Mouse (Mus musculus): ENCODE data around the gene Ranbp3. TPM values are rescaled to one million over a fixed set of nuclear protein-coding genes. Genes with fewer than 3 reads are reported as not detected.

Ranbp3 gene
- polyA plus RNA-seq, 1 experiment = 98.4 TPM

DNA sequence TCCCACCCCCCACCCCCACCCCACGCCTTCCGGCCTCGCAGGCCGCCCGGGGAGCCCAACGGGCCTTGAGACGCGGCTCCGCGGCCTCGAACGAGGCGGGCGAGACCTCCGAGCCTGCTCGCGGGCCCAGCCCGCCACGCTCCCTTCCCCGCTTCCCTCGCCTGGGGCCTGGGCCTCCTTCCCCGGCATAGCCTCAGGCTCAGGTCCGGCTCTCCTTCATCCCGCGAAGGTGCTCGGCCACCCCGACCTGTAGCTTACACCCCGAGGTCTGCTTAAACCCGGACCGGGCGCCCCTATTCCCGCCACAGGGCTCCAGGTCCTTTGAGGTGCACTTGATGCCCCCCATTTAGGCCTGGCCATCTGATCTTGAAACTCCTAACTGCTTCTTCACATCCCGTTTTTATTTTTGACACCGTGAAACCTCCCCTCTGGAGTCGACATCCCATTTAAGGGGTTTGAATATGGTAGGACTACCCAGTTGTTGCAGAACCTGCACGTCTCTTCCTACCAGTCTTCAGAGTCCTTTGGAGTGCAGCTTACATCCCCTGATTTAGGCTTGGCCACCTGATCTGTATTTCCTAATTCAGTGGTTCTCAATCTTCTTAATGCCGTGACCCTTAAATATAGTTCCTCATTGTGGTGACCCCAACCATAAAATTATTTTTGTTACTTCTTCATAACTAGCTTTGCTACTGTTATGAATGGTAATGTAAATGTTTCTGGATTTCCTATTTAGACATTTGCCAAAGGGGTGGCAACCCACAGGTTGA is 738 bp downstream of the Ranbp3 start:
- no peaks in the 10 kb centered on the region for H3K27me3 ChIP-seq (ENCODE audit: control insufficient read depth, insufficient read depth, low read length)
- peak overlapping the region; percentile 94 for H3K4me3 ChIP-seq (ENCODE audit: control insufficient read depth, low read depth, low read length)
- TF ChIP-seq POLR2A (IDR thresholded peaks at IDR 0.05; ENCODE audit: control insufficient read depth, low read depth, low read length) (no peak), CTCF (IDR thresholded peaks at IDR 0.05; ENCODE audit: control insufficient read depth, insufficient read depth, insufficient replicate concordance, low read depth, low read length) (0 out of 2 replicates have a peak, but pooled peaks have one; percentile 1)
- H3K4me1 ChIP-seq (ENCODE audit: control insufficient read depth, insufficient read depth, low read length) = peaks cover 5% of the 10 kb centered on the region
- no peaks in the 10 kb centered on the region for H3K36me3 ChIP-seq (ENCODE audit: control insufficient read depth, insufficient read depth, low read length)
- peak overlapping the region; percentile 92 for H3K27ac ChIP-seq (ENCODE audit: control insufficient read depth, insufficient read depth, low read depth, low read length)

DNA sequence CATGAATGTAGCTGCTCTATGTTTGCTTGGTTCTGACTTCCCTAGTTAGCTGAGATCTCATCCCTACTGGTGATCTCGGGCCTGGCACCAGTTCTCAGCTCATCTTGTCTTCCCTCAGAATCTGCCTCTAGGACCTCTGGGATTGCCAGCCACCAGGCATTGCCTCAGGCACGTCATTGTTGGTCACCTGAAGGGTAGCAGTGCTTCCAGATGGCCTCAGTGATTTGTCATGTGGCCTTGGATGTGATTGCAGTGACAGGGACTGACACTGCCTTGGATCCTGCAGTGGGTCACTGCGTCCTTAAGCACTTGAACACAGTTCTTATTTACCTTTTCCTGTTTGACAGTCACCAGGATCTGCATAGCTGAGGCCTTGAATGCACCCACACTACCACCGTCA is 8.7 kb downstream of the Ranbp3 start:
- H3K4me1 ChIP-seq (ENCODE audit: control insufficient read depth, insufficient read depth, low read length) = no peaks in the 10 kb centered on the region
- no peaks in the 10 kb centered on the region for H3K27me3 ChIP-seq (ENCODE audit: control insufficient read depth, insufficient read depth, low read length)
- TF ChIP-seq POLR2A (IDR thresholded peaks at IDR 0.05; ENCODE audit: control insufficient read depth, low read depth, low read length) (no peak), CTCF (IDR thresholded peaks at IDR 0.05; ENCODE audit: control insufficient read depth, insufficient read depth, insufficient replicate concordance, low read depth, low read length) (no peak)
- H3K36me3 ChIP-seq (ENCODE audit: control insufficient read depth, insufficient read depth, low read length) = no peaks in the 10 kb centered on the region; the same call in none of the 2 replicates
- H3K4me3 ChIP-seq (ENCODE audit: control insufficient read depth, low read depth, low read length) = peak overlapping the region; percentile 16; the same call in 1 of the 2 replicates
- H3K27ac ChIP-seq (ENCODE audit: control insufficient read depth, insufficient read depth, low read depth, low read length) = no peak overlapping the region

DNA sequence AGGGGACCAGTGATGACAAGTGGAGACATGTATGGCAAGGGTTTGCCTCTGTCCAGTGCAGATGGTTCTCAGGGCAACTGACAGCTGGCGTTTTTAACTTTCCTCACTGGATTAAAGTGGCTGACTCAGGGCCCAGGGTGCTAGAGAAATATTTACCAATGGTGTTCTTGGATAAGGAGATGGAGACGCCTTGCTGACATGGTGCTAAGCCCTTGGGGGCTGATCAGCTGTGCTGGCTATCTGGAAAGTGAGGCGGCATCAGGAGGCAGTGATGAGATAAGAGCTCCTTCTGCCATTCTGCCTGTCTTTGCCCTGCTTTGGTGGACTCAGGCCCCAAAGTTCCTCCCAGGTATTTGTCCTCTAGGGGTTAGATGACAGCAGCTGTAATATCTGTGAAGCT is 9.8 kb downstream of the Ranbp3 start:
- H3K36me3 ChIP-seq (ENCODE audit: control insufficient read depth, insufficient read depth, low read length) = no peaks in the 10 kb centered on the region; the same call in none of the 2 replicates
- TF ChIP-seq POLR2A (IDR thresholded peaks at IDR 0.05; ENCODE audit: control insufficient read depth, low read depth, low read length) = no peak
- no peak for TF ChIP-seq CTCF (IDR thresholded peaks at IDR 0.05; ENCODE audit: control insufficient read depth, insufficient read depth, insufficient replicate concordance, low read depth, low read length)
- no peaks in the 10 kb centered on the region for H3K4me1 ChIP-seq (ENCODE audit: control insufficient read depth, insufficient read depth, low read length)
- no peaks in the 10 kb centered on the region for H3K27me3 ChIP-seq (ENCODE audit: control insufficient read depth, insufficient read depth, low read length)
- peak overlapping the region; percentile 16 for H3K4me3 ChIP-seq (ENCODE audit: control insufficient read depth, low read depth, low read length)
- H3K27ac ChIP-seq (ENCODE audit: control insufficient read depth, insufficient read depth, low read depth, low read length) = no peak overlapping the region

DNA sequence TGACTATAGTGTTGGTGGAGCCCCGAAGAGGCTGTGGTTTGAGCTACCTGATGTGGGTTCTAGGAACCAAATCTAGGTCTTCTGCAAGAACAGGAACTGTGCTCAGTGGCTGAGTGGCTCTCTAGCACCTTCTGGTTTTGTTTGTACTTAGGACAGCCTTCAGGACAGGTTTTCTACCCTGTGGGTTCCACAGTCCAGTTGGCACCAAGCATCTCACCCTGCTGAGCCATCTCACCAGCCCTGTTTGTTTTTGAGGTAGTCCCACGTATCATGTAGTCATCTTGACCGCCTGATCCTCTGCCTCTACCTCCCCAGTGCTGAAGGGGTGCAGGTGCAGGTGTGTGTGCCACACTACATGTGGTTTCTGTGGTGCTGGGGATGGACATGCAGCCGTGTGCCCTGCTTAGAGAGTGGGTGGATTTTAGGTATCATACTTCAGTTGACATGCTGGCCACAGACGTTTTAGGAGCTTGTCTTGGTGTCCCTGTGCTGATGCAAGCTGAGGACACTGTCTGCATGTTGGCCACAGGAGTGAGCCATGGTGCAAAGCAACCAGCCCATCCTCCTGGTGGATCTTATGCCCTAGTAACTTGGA is 10.5 kb downstream of the Ranbp3 start:
- Histone ChIP-seq H3K27ac (ENCODE audit: control insufficient read depth, insufficient read depth, low read depth, low read length) (no peak overlapping the region), H3K27me3 (ENCODE audit: control insufficient read depth, insufficient read depth, low read length) (no peaks in the 10 kb centered on the region), H3K4me1 (ENCODE audit: control insufficient read depth, insufficient read depth, low read length) (no peaks in the 10 kb centered on the region), H3K4me3 (ENCODE audit: control insufficient read depth, low read depth, low read length) (no peak overlapping the region), H3K36me3 (ENCODE audit: control insufficient read depth, insufficient read depth, low read length) (no peaks in the 10 kb centered on the region; the same call in none of the 2 replicates)
- TF ChIP-seq POLR2A (IDR thresholded peaks at IDR 0.05; ENCODE audit: control insufficient read depth, low read depth, low read length) (no peak), CTCF (IDR thresholded peaks at IDR 0.05; ENCODE audit: control insufficient read depth, insufficient read depth, insufficient replicate concordance, low read depth, low read length) (no peak)

DNA sequence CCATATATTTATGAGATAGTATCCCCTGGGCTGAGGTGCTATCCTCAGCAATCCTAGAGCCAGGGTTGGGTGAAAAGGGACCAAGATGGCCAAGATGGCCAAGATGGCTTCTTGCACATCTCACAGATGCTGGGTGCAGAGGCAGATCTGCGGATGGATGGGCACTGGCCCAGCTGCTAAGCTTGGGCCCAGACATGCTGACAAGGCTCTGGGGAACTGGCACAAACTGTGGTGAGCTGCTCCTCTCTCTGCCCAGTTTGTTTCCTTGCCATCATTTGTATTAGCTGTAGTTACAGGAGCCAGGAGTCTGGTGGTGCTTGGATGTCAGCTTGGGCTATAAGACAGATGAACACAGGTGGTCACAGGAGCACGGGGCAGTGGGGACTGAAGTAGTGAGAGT is 11.6 kb downstream of the Ranbp3 start:
- Histone ChIP-seq H3K4me3 (ENCODE audit: control insufficient read depth, low read depth, low read length) (no peak overlapping the region), H3K27ac (ENCODE audit: control insufficient read depth, insufficient read depth, low read depth, low read length) (no peak overlapping the region), H3K36me3 (ENCODE audit: control insufficient read depth, insufficient read depth, low read length) (no peaks in the 10 kb centered on the region; the same call in none of the 2 replicates), H3K4me1 (ENCODE audit: control insufficient read depth, insufficient read depth, low read length) (no peaks in the 10 kb centered on the region), H3K27me3 (ENCODE audit: control insufficient read depth, insufficient read depth, low read length) (no peaks in the 10 kb centered on the region)
- no peak for TF ChIP-seq CTCF (IDR thresholded peaks at IDR 0.05; ENCODE audit: control insufficient read depth, insufficient read depth, insufficient replicate concordance, low read depth, low read length)
- no peak for TF ChIP-seq POLR2A (IDR thresholded peaks at IDR 0.05; ENCODE audit: control insufficient read depth, low read depth, low read length)

DNA sequence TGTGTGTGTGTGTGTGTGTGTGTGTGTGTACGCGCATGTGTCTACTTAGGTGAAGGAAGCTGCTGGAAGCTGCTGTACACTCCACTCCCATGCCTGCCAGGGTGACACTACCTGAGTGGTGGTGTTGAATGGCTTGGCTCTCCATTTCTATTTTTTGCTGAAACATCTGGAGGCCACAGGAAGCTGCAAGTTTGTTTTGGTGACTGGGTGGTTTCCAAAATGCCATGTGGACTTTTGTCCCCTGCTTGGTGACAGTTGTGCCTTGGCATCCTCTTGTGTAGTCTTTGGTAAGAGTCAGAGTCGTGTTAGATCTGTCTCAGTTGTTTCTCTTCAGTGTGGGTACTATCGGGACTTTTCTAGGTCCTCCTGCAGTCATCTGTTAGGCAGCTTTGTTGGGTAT is 13.7 kb downstream of the Ranbp3 start:
- Histone ChIP-seq H3K27me3 (ENCODE audit: control insufficient read depth, insufficient read depth, low read length) (no peaks in the 10 kb centered on the region), H3K4me3 (ENCODE audit: control insufficient read depth, low read depth, low read length) (peak overlapping the region; percentile 60), H3K36me3 (ENCODE audit: control insufficient read depth, insufficient read depth, low read length) (no peaks in the 10 kb centered on the region; the same call in none of the 2 replicates), H3K4me1 (ENCODE audit: control insufficient read depth, insufficient read depth, low read length) (no peaks in the 10 kb centered on the region), H3K27ac (ENCODE audit: control insufficient read depth, insufficient read depth, low read depth, low read length) (no peak overlapping the region)
- TF ChIP-seq POLR2A (IDR thresholded peaks at IDR 0.05; ENCODE audit: control insufficient read depth, low read depth, low read length) (no peak), CTCF (IDR thresholded peaks at IDR 0.05; ENCODE audit: control insufficient read depth, insufficient read depth, insufficient replicate concordance, low read depth, low read length) (no peak)

DNA sequence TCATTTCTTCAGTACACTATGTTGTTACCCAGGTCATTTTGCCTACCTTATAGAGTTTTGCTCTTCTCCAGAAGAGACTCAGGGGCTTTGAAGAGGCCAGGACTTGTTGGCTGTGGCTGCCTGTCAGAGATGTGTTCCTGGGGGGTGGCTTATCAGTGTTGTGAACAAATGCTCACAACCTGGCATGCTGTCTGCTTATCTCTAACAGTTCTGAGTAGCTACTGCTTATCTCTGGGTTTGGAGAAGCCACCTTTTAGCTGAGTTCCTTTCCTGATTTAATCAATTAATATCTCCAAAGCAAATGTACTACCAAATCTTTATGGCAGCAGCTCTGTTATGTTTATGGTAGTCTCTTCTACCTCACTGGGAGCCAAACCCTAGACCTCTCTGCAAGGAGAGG is 15.0 kb downstream of the Ranbp3 start:
- H3K27ac ChIP-seq (ENCODE audit: control insufficient read depth, insufficient read depth, low read depth, low read length) = no peak overlapping the region
- TF ChIP-seq POLR2A (IDR thresholded peaks at IDR 0.05; ENCODE audit: control insufficient read depth, low read depth, low read length) (no peak), CTCF (IDR thresholded peaks at IDR 0.05; ENCODE audit: control insufficient read depth, insufficient read depth, insufficient replicate concordance, low read depth, low read length) (no peak)
- H3K4me3 ChIP-seq (ENCODE audit: control insufficient read depth, low read depth, low read length) = no peak overlapping the region
- H3K36me3 ChIP-seq (ENCODE audit: control insufficient read depth, insufficient read depth, low read length) = no peaks in the 10 kb centered on the region; the same call in none of the 2 replicates
- no peaks in the 10 kb centered on the region for H3K4me1 ChIP-seq (ENCODE audit: control insufficient read depth, insufficient read depth, low read length)
- no peaks in the 10 kb centered on the region for H3K27me3 ChIP-seq (ENCODE audit: control insufficient read depth, insufficient read depth, low read length)
